Mouse (Mus musculus) liver, embryonic 18 days (tissue): ENCODE measurements around the gene Gm21748. TPM values are rescaled to one million over a fixed set of nuclear protein-coding genes. Genes with fewer than 3 reads are reported as not detected.

Experiments
- polyA plus RNA-seq: library from polyadenylated mRNA; depleted of rRNA; stranded (reverse); fragments of >200 nt; gene quantifications from 2 replicates; pipeline ENCODE4 v1.2.3, GENCODE M21; 2012; rRNA removed

Gm21748 gene
- polyA plus RNA-seq = not detected in 2 replicates

DNA sequence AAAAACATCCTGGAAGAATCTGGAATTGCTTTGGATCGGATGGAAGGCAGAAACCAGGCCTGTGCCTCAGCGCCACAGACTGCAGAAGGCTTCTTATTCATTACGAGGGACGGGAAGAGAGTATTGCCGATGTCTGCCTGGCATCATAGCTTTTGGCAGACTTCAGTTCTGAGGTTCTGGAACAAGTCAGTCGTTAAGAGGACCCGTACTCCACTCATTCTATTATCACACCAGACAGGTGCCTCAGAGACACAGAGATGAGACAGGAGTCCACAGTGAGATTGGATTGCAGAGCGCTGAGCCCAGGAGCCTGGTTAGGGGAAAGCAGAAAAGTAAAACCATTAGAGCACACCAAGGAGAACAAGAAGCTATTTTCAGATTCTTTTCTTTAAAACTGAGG lies at the start of gene Gm21748:
TSS of gene Gm21748 (minus strand) at position 101 of the 400 bp plus-strand sequence.

Other genes starting within 250 kb of the Gm21748 start
- gene Gm21860, start 84.4 kb downstream of the Gm21748 start, polyA plus RNA-seq = not detected in 2 replicates
- not detected in 2 replicates for gene Gm47283, start 54.4 kb downstream of the Gm21748 start, polyA plus RNA-seq